In the genomic region with DNA sequence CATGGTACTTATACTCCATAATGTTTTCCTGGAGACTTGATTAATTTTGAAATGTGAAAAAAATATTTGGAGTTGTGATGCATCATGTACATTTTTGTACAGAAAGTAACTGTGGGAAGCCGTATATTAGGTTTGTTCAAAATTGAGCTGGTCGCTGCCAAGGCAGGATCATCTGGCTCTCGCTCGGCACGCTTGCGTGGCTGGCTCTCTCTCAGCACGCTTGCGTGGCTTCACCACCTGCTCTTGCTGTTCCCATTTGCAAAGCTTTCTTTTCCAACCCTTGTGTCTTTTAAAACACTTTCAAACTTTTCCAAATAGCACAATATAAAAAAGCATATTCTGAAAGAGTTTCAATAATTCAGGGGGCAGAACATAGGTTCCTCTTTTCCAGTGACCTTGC, we compare ENCODE assay signal across 18 mouse cellular contexts.
DNase-seq lines count a peak whose midpoint lies in the region; ATAC-seq and TF ChIP-seq lines count a peak whose summit lies in the region.
"Had no signal": no experiment of that assay in that cellular context is flagged by ENCODE, and none has a peak within 500 bp of the region (broad histone marks: within the 10 kb centered on the region; RNA-seq: fewer than 3 reads in every experiment).

No protein-coding gene starts in this region.

- H3K36me3 ChIP-seq in midbrain, embryonic 14.5 days (ENCODE audit: control insufficient read depth, insufficient read depth, low read length): no peaks in the 10 kb centered on the region
- H3K36me3 ChIP-seq in kidney, embryonic 16.5 days (ENCODE audit: insufficient read depth, low read length): no peaks in the 10 kb centered on the region
- H3K36me3 ChIP-seq: embryonic facial prominence, embryonic 10.5 days; hindbrain, embryonic 12.5 days; limb, embryonic 13.5 days; neural tube, embryonic 12.5 days had no signal

- TF ChIP-seq CTCF in cerebellum, adult 2 months (IDR thresholded peaks at IDR 0.05; ENCODE audit: borderline replicate concordance, insufficient read depth, low read depth, low read length): no peak

- ATAC-seq in midbrain, embryonic 14.5 days (ENCODE audit: low FRiP score, low TSS enrichment): no peak
- ATAC-seq in kidney, embryonic 16.5 days (ENCODE audit: low FRiP score, low TSS enrichment): no peak
- ATAC-seq: intestine, embryonic 16.5 days had no signal

- WGBS in cerebellum, adult 2 months: 18% methylated on average over 8 of the region's 8 CpGs
- 92% methylated on average over 8 of the region's 8 CpGs for WGBS in midbrain, embryonic 14.5 days
- WGBS in kidney, embryonic 16.5 days: 92% methylated on average over 8 of the region's 8 CpGs

- H3K27ac ChIP-seq in cerebellum, adult 2 months (ENCODE audit: insufficient read depth, low read length): no peak overlapping the region
- H3K27ac ChIP-seq in midbrain, embryonic 14.5 days (replicated peaks; ENCODE audit: low read depth, low read length): no peak overlapping the region
- no peak overlapping the region for H3K27ac ChIP-seq in kidney, embryonic 16.5 days (ENCODE audit: low read length)
- H3K27ac ChIP-seq: embryonic facial prominence, embryonic 10.5 days; heart, adult 2 months; hindbrain, embryonic 12.5 days; kidney, postnatal 0 days; limb, embryonic 13.5 days; neural tube, embryonic 12.5 days had no signal

- H3K4me1 ChIP-seq in cerebellum, adult 2 months (ENCODE audit: control insufficient read depth, insufficient read depth, low read length): peaks cover 21% of the 10 kb centered on the region
- peaks cover 12% of the 10 kb centered on the region for H3K4me1 ChIP-seq in midbrain, embryonic 14.5 days (ENCODE audit: control insufficient read depth, insufficient read depth, low read length)
- peaks cover 14% of the 10 kb centered on the region; the same call in 1 of the 2 replicates for H3K4me1 ChIP-seq in kidney, embryonic 16.5 days (ENCODE audit: insufficient read depth, low read length)

- no peaks in the 10 kb centered on the region for H3K9me3 ChIP-seq in midbrain, embryonic 14.5 days (ENCODE audit: control insufficient read depth, low read length)
- H3K9me3 ChIP-seq in kidney, embryonic 16.5 days (ENCODE audit: low read length): no peaks in the 10 kb centered on the region
- H3K9me3 ChIP-seq: embryonic facial prominence, embryonic 10.5 days; hindbrain, embryonic 12.5 days; limb, embryonic 13.5 days; neural tube, embryonic 12.5 days had no signal

- H3K4me2 ChIP-seq in midbrain, embryonic 14.5 days (ENCODE audit: low read length): no peak overlapping the region
- no peak overlapping the region for H3K4me2 ChIP-seq in kidney, embryonic 16.5 days (replicated peaks; ENCODE audit: low read depth, low read length)
- H3K4me2 ChIP-seq: hindbrain, embryonic 12.5 days; limb, embryonic 13.5 days; neural tube, embryonic 12.5 days had no signal

- DNase-seq in cerebellum, adult 2 months: peak; percentile 48 to 64
- no peak for DNase-seq in cerebellum, adult 8-10 months
- DNase-seq in left cerebral cortex, adult 18-20 months (ENCODE audit: low spot score in 2 of 2): peak; percentile 34 to 44
- DNase-seq in left cerebral cortex, adult 11 months (ENCODE audit: low spot score): no peak
- DNase-seq in layer of hippocampus, adult 9-11 months: peak; percentile 70
- peak; percentile 70 for DNase-seq in right cerebral cortex, postnatal 25 days
- no peak for DNase-seq in midbrain, embryonic 14.5 days
- DNase-seq: adrenal gland, postnatal 25 days; heart, adult 2 months; lung, postnatal 4 days had no signal

- H3K9ac ChIP-seq in midbrain, embryonic 14.5 days (replicated peaks; ENCODE audit: low read length): no peak overlapping the region
- no peak overlapping the region for H3K9ac ChIP-seq in kidney, embryonic 16.5 days (replicated peaks; ENCODE audit: low read length)
- H3K9ac ChIP-seq: hindbrain, embryonic 12.5 days; limb, embryonic 13.5 days; neural tube, embryonic 12.5 days had no signal

- no peak overlapping the region for H3K4me3 ChIP-seq in cerebellum, adult 2 months (replicated peaks; ENCODE audit: insufficient read depth, low read depth, low read length)
- H3K4me3 ChIP-seq in midbrain, embryonic 14.5 days (replicated peaks; ENCODE audit: low read depth, low read length): no peak overlapping the region
- H3K4me3 ChIP-seq in kidney, embryonic 16.5 days (ENCODE audit: low read length): no peak overlapping the region
- H3K4me3 ChIP-seq: embryonic facial prominence, embryonic 10.5 days; erythroblast, embryonic 14.5 days; heart, adult 2 months; hindbrain, embryonic 12.5 days; limb, embryonic 13.5 days; neural tube, embryonic 12.5 days had no signal

- no peak for TF ChIP-seq POLR2A in cerebellum, adult 2 months (IDR thresholded peaks at IDR 0.05; ENCODE audit: borderline replicate concordance, insufficient read depth, low read length)

- H3K27me3 ChIP-seq in cerebellum, adult 2 months (ENCODE audit: control insufficient read depth, insufficient read depth, low read length): no peaks in the 10 kb centered on the region
- no peaks in the 10 kb centered on the region for H3K27me3 ChIP-seq in midbrain, embryonic 14.5 days (ENCODE audit: control insufficient read depth, insufficient read depth, low read length)
- H3K27me3 ChIP-seq in kidney, embryonic 16.5 days (ENCODE audit: insufficient read depth, low read length): no peaks in the 10 kb centered on the region
- H3K27me3 ChIP-seq: hindbrain, embryonic 12.5 days; limb, embryonic 13.5 days; neural tube, embryonic 12.5 days had no signal

Comparison
In these comparisons a context has a peak if more than half of its experiments do, and no peak if none do; other contexts are left out.
1. DNase-seq: peak in cerebellum, adult 2 months (2 of 2), left cerebral cortex, adult 18-20 months (2 of 2), layer of hippocampus, adult 9-11 months (single experiment) and right cerebral cortex, postnatal 25 days (single experiment); none in cerebellum, adult 8-10 months (single experiment), left cerebral cortex, adult 11 months (single experiment) and midbrain, embryonic 14.5 days (single experiment).